Mouse (Mus musculus) embryonic facial prominence, embryonic 10.5 days (tissue): Measurements from ENCODE around the gene Dexi. TPM values are rescaled to one million over a fixed set of nuclear protein-coding genes. Genes with fewer than 3 reads are reported as not detected.

Experiments used
- DNase-seq: peaks from one replicate; pipeline ENCODE4 v3.0.0-alpha.2; 2017; ENCODE audit warnings: low spot score
- H3K27ac ChIP-seq: fragments of 300-500 bp; sonication (generic); replicated peaks from 2 replicates; pipeline ENCODE4 v1.5.1; 2016; ENCODE audit warnings: mild to moderate bottlenecking
- H3K27me3 ChIP-seq: fragments of 300-500 bp; sonication (generic); replicated peaks from 2 replicates; pipeline ENCODE4 v1.6.1; 2016; ENCODE audit warnings: low read depth, mild to moderate bottlenecking; ENCODE audit not compliant: poor library complexity, severe bottlenecking
- H3K36me3 ChIP-seq: fragments of 300-500 bp; sonication (generic); replicated peaks from 2 replicates; pipeline ENCODE4 v1.6.1; 2016; ENCODE audit warnings: mild to moderate bottlenecking, moderate library complexity
- H3K4me1 ChIP-seq: fragments of 300-500 bp; sonication (generic); 2 replicates; pipeline ENCODE4 v1.6.1; 2016
- H3K4me3 ChIP-seq: fragments of 300-500 bp; sonication (generic); 2 replicates; pipeline ENCODE4 v1.5.1; 2016; ENCODE audit warnings: mild to moderate bottlenecking, moderate library complexity
- H3K9me3 ChIP-seq: fragments of 300-500 bp; sonication (generic); 2 replicates; pipeline ENCODE4 v1.6.1; 2016; ENCODE audit warnings: mild to moderate bottlenecking
- WGBS: fragments of 180-500 bp; shearing (Covaris S2); methylation state at CpG from one replicate; pipeline ENCODE4 v1.1.7; 2016; 5-methylcytosine and 5-hydroxymethylcytosine counted together
- polyA plus RNA-seq: library from polyadenylated mRNA; unstranded; fragments of >200 nt; fragmentation: Nextera tagmentation; extraction: Ambion mirVana; gene quantifications from 2 replicates; pipeline ENCODE4 v1.2.1, GENCODE M21; 2016

Gene Dexi
- 18.5 and 19.3 TPM in 2 replicates for polyA plus RNA-seq

GRCm38 (mm10) chr16:10542698-10543365 lies at the start of gene Dexi:
Gene Dexi, minus strand, starts transcription at chr16:10543054.
- H3K27ac ChIP-seq = peak within 1 kb of the TSS; percentile 91
- H3K4me3 ChIP-seq = peak within 1 kb of the TSS; percentile 78
- H3K36me3 ChIP-seq = peaks cover 8% of the 10 kb centered on the region; the same call in 1 of the 2 replicates
- DNase-seq = peak; percentile 95
- 1% methylated on average over 61 of the region's 61 CpGs for WGBS
- H3K4me1 ChIP-seq = peaks cover 59% of the 10 kb centered on the region
- no peaks in the 10 kb centered on the region for H3K9me3 ChIP-seq
- no peaks in the 10 kb centered on the region for H3K27me3 ChIP-seq

- Histone ChIP-seq H3K4me3 (no peak overlapping the region), H3K27me3 (no peaks in the 10 kb centered on the region), H3K4me1 (no peaks in the 10 kb centered on the region), H3K27ac (no peak overlapping the region), H3K9me3 (no peaks in the 10 kb centered on the region), H3K36me3 (peaks cover 28% of the 10 kb centered on the region)
- 87% methylated on average over 3 of the region's 3 CpGs for WGBS
- no peak for DNase-seq
Observed at GRCm38 (mm10) chr16:10586546-10586945, 43.7 kb upstream of the Dexi start.

DNA sequence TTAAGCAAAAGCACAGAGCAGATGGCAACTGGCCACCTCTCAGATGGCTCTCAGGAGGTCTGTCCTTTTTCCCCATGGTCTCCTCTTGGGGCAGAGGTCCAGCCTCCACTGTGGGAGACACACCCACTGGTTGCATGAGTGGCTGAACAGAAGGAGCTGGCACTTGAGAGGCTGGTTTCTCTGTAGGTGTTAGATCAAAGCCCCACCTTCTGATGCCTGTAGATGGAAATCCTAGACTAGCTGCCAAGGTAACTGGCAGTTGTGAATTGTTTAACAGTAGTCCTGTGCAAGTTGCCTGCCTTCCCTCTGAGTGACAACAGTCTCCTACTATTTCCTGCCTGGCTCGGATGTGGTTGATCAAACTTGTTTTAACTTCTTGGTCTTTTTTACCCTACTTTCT lies 42.3 kb upstream of the Dexi start:
- DNase-seq = no peak
- WGBS = 88% methylated on average over 1 of the region's 1 CpGs
- Histone ChIP-seq H3K27me3 (no peaks in the 10 kb centered on the region), H3K9me3 (no peaks in the 10 kb centered on the region), H3K27ac (no peak overlapping the region), H3K4me1 (no peaks in the 10 kb centered on the region), H3K36me3 (peaks cover 42% of the 10 kb centered on the region), H3K4me3 (no peak overlapping the region)

GRCm38 (mm10) chr16:10581234-10581898 lies 38.5 kb upstream of the Dexi start:
- Histone ChIP-seq H3K27me3 (no peaks in the 10 kb centered on the region), H3K4me3 (no peak overlapping the region), H3K4me1 (peaks cover 4% of the 10 kb centered on the region; the same call in 1 of the 2 replicates), H3K36me3 (peaks cover 54% of the 10 kb centered on the region), H3K27ac (no peak overlapping the region), H3K9me3 (no peaks in the 10 kb centered on the region)
- WGBS = 92% methylated on average over 2 of the region's 2 CpGs
- DNase-seq = no peak

- peaks cover 62% of the 10 kb centered on the region for H3K36me3 ChIP-seq
Observed at GRCm38 (mm10) chr16:10578376-10578775, 35.5 kb upstream of the Dexi start.

DNA sequence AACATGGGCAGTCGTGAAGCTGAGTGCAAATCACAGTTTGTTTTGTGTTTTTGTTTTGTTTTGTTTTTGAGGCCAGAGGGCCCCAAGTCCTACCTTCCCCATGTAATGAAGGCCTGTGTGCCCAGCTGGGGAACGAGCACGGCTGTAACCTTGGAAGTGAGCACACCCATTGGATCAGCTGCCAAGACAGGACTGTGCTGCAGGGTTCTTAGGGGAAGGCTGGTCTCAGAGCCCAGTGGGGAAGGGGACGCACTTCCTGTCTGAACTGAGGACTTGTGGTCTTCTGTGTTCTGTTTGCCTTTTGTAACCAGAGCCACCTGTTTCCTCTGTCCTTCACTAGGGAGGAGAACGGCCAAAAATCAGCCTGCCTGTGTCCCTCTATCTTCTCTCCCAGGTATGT lies 34.7 kb upstream of the Dexi start:
- Histone ChIP-seq H3K27ac (no peak overlapping the region), H3K27me3 (no peaks in the 10 kb centered on the region), H3K4me3 (no peak overlapping the region), H3K9me3 (no peaks in the 10 kb centered on the region), H3K36me3 (peaks cover 65% of the 10 kb centered on the region), H3K4me1 (peaks cover 4% of the 10 kb centered on the region; the same call in 1 of the 2 replicates)
- no peak for DNase-seq
- 60% methylated on average over 5 of the region's 5 CpGs for WGBS

More at GRCm38 (mm10) chr16:10578376-10578775, 35.5 kb upstream of the Dexi start:
- no peak for DNase-seq
- Histone ChIP-seq H3K27ac (no peak overlapping the region), H3K27me3 (no peaks in the 10 kb centered on the region), H3K9me3 (no peaks in the 10 kb centered on the region), H3K4me1 (peaks cover 4% of the 10 kb centered on the region; the same call in 1 of the 2 replicates), H3K4me3 (no peak overlapping the region)
- WGBS = 80% methylated on average over 1 of the region's 1 CpGs

DNA sequence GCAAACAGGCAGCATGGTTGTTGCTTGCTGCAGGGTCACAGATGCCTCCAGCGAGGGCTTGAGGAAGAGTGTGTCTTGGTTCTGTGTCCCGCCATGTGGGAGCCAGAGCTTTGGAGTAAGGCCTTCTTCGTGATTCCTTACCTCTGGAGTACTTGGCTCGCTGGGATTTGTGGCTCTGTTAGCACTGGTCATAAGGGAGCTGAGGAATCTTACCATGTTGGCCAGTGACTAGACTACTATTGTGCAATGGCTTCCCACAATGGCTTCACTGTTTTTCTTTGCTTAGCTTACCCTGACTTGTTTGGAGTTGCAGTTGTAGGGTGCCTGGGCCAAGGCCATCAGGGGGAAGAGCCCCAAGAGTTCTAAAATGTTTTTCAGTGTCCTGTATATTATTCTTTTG lies 33.1 kb upstream of the Dexi start:
- H3K27me3 ChIP-seq = no peaks in the 10 kb centered on the region
- DNase-seq = no peak
- H3K4me1 ChIP-seq = peaks cover 4% of the 10 kb centered on the region; the same call in 1 of the 2 replicates
- WGBS = 90% methylated on average over 4 of the region's 4 CpGs
- no peak overlapping the region for H3K27ac ChIP-seq
- H3K36me3 ChIP-seq = peaks cover 58% of the 10 kb centered on the region
- no peak overlapping the region for H3K4me3 ChIP-seq
- no peaks in the 10 kb centered on the region for H3K9me3 ChIP-seq

DNA sequence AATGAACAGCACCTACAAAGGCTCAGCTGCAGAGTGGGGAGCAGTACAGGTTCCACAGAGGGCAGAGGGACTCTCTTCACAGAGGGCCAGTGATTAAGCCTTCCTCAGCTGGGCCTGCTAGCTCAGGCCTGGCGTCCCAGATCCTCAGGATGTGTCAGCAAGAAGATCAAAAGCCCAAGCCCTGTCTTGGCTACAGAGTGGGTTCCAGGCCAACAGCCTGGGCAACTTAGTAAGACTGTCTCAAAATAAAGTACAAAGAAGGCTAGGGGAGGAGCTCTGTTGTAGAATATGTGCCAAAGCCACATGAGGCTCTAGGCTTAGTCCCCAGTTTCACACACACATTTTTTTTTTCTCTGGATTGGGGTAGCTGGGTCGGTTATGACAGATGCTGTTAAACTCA lies 32.1 kb upstream of the Dexi start:
- Histone ChIP-seq H3K9me3 (no peaks in the 10 kb centered on the region), H3K36me3 (peaks cover 51% of the 10 kb centered on the region), H3K4me1 (peaks cover 4% of the 10 kb centered on the region; the same call in 1 of the 2 replicates), H3K4me3 (no peak overlapping the region), H3K27me3 (no peaks in the 10 kb centered on the region), H3K27ac (no peak overlapping the region)
- 85% methylated on average over 2 of the region's 2 CpGs for WGBS
- no peak for DNase-seq

- Histone ChIP-seq H3K9me3 (no peaks in the 10 kb centered on the region), H3K36me3 (peaks cover 45% of the 10 kb centered on the region), H3K4me3 (no peak overlapping the region), H3K4me1 (no peaks in the 10 kb centered on the region), H3K27ac (no peak overlapping the region), H3K27me3 (no peaks in the 10 kb centered on the region)
- WGBS = 53% methylated on average over 2 of the region's 2 CpGs
- DNase-seq = peak; percentile 27
Observed at GRCm38 (mm10) chr16:10571820-10572219, 29.0 kb upstream of the Dexi start.

- 72% methylated on average over 1 of the region's 1 CpGs for WGBS
Observed at GRCm38 (mm10) chr16:10570708-10571107, 27.9 kb upstream of the Dexi start.

DNA sequence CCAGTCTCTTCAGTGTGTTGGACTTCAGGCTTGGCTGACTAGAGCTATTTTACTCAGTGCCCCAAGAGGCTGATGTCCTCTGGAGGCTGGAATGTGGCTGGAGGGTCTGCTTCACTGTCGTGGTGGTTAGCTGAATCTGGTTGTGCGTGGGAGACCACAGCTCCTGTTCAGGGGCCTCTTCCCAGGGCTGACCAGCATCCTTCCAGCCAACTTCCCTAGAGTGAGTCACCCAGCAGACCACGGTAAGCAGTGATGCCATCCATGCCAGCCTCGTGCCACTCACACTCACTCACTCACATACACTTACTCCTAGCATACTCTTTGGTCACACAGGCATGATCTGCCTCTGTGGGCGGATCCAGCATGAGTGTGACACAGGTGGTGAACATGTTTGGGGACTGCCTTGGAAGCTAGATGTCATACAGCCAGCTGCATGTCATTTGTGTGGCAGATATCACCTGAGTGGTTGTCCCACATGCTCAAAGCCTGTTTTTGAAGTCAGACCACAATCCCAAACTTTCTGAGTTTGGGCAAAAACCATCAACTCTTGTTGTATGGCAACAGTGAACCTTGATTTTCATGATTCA lies 27.0 kb upstream of the Dexi start:
- Histone ChIP-seq H3K27me3 (no peaks in the 10 kb centered on the region), H3K4me3 (no peak overlapping the region), H3K4me1 (peaks cover 11% of the 10 kb centered on the region), H3K36me3 (peaks cover 37% of the 10 kb centered on the region), H3K27ac (no peak overlapping the region), H3K9me3 (no peaks in the 10 kb centered on the region)
- DNase-seq = no peak
- 85% methylated on average over 5 of the region's 5 CpGs for WGBS

More at GRCm38 (mm10) chr16:10570708-10571107, 27.9 kb upstream of the Dexi start:
- Histone ChIP-seq H3K9me3 (no peaks in the 10 kb centered on the region), H3K4me1 (peaks cover 6% of the 10 kb centered on the region), H3K27ac (no peak overlapping the region), H3K36me3 (peaks cover 37% of the 10 kb centered on the region), H3K27me3 (no peaks in the 10 kb centered on the region), H3K4me3 (no peak overlapping the region)
- DNase-seq = no peak

GRCm38 (mm10) chr16:10567153-10567552 lies 24.3 kb upstream of the Dexi start:
- no peak overlapping the region for H3K4me3 ChIP-seq
- no peak for DNase-seq
- H3K27ac ChIP-seq = no peak overlapping the region
- no peaks in the 10 kb centered on the region for H3K9me3 ChIP-seq
- no peaks in the 10 kb centered on the region for H3K27me3 ChIP-seq
- WGBS = 88% methylated on average over 4 of the region's 4 CpGs
- H3K4me1 ChIP-seq = peaks cover 11% of the 10 kb centered on the region
- H3K36me3 ChIP-seq = peaks cover 32% of the 10 kb centered on the region
